Mouse (Mus musculus) cerebellum, postnatal 25 days (tissue): ENCODE measurements around the gene Prkcsh.

Source experiments
- DNase-seq, 2 experiments: peaks; one replicate each; pipeline ENCODE4 v3.0.0; 2021; ENCODE audit warnings: mixed read lengths in 2 of 2

Gene Prkcsh

DNA sequence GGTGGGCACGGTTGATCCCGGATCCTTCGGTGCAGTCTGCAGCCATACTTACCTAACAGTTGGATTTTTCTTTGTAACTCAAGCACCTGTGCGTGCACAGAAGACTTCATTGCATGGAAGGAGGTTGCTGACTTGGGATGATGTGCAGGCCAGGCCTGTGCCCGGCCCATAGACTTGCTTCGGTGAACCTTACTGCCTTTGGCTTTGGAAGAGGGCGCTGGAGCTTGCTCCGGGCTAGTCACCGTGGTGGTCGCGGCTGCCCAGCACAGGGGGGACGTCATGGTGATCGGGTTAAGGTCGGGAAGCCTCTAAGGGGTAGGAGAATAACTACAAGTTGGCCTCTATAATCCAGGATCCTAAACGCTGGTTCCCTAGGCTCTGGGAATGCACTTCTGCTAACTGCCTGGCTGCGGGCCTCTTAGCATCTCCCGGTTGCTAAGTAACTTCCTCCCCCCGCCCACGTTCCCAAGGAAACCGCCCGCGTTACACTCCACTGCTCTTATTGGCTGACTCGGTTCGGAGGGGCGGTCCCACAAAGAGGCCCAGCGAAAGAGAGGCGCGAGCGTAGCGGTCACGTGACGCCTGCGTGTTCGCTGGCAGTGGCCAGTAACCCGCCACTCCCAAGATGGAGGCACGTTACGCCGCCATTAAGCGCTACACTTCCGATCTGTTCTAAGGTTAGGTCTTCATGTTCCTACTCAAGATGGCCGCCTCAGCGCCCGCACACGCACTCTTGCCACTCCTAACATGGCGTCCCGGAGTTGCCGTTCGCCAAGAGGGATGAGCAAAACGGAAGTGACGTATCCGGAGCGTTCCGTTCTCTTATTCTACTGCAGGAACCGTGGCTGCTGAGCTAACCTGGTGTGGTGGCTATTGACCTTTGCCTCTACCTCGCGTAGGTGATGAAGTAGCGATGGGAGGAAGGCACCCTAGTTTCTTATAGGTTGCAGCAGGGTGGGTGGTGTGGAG is at the start of gene Prkcsh, which contains the start of gene Ccdc151:
Prkcsh (plus strand) TSS at position 613 of the 969 bp plus-strand sequence.
Ccdc151 (minus strand) TSS at position 441 of the 969 bp plus-strand sequence.
- peak; percentile 97 to 99 for DNase-seq

DNA sequence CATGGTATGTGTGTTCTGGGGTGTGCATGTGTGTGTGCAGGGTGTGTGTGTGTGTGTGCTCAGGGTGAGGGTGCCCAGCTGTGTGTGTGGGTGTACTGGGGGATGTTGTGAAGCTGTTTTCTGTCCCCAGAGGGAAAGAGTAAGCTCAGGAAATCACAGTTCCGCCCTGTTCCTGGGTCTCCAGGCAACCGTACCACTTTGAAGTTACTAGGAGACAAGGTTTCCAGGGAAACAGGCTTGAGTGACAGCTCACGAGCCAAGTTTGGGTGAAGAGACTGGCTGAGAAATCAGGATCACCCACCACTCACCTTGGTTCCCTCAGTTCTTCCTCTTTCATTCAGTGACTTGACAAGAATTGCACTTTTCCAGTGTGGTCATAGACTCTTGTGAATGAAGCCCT is 49.0 kb upstream of the Prkcsh start:
- DNase-seq, result no peak

DNA sequence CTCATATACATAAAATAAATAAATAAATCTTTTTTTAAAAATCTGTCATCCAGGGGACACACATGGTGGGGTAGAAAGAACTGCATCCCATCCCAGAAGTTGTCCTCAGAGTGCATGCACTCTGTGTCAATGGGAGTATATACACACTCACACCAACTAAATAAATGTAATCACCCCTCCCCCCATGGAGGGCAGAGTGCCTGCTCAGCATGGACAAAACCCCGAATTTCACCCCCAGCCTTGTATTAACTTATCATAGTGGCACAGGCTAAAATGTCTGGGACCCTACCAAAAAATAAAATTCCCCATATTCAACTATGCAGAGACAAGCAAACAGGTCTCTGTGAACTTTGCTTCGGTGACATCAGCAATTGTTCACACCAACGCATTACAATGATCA is 48.0 kb upstream of the Prkcsh start:
- DNase-seq, result no peak

DNA sequence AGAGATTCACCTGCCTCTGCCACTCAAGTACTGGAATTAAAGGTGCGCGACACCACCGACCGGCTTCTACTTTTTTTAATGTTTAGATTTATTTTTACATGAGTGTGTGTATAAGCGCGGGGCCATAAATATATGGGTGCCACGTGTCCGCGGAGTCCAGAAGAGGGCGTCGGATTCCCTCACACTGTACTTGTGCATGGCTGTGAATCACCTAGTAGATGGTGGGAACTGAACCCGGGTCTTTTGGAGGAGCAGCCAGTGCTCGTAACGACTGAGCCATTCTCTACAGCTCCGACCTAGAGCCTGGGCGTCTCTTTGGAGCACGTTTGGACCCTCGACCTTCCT is 47.4 kb upstream of the Prkcsh start:
- DNase-seq, result peak in 1 of 2 experiments; percentile 80

DNA sequence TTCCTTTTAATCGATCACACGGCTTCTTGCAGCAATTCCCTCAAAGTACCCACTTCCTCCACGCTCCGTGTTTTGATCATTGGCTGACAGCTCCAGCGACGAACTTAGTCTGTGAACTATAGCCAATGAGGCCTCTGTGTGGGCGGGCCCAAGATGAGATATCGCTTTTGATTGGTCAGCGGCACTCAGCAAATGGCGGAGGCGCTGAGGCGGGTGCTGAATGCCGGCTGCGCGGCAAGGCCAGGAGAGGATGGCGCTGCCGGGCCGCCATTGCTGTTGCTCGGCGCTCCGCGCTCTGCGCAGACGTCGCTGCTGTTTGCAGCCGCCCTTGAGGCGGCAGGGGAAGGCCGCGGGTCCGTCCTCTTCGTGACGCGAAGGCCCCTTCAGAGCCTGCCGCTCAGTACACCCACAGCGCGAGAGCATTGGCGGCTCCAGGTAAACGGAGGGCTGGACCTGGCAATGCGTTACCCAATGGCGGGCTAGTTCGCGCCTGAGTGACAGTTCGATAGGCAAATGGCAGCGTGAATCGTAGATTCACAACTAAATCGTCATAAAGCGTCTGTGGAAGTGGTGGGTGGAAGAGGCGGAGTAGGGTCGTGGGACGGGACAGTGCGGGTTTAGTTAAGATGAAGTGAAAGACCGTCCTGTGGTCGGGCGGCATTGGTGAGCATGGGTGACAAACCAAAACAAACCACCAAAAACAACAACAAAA is 46.9 kb upstream of the Prkcsh start, which contains the start of gene Swsap1:
Swsap1 (plus strand) TSS at position 186 of the 712 bp plus-strand sequence.
- DNase-seq, result peak; percentile 98 to 100

DNA sequence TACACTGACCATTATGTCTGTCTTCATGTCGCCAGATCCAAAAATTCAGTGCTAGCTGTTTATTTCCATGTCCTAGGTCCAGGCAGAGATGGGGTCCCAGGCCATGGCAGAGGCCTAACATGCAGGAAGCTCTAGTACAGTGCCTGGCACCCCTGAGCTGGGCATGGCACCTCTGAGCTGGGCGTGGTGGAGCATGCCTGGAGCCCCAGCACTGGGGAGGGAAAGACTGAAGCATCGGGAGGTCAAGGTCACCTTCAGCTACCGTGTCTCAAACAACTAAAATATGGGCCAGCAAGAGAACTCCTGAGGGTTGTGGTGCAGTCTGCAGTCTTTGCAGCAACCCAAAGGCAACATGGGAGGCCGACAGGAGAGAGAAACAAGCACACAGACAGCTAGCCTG is 44.2 kb upstream of the Prkcsh start:
- no peak for DNase-seq

DNA sequence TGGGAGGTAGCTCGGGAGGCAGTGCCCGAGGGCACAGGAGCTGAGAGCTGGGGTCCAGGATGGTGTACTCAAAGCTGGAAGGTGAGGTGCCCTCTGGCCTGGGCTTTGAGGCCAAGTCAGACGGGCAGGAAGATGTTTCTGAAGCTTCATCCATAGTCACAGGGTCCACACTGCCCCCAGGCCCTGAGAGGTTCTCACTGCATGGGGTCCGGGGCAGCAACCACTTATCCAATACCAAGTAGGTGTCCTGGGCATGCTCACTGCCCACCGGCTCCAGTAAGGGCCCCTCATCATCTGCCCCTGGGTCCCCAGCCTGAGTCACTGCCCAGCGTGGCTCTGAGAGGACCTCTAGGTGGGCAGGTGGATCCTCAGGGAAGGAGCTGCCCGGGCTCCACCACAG is 43.4 kb upstream of the Prkcsh start:
- DNase-seq, result no peak

DNA sequence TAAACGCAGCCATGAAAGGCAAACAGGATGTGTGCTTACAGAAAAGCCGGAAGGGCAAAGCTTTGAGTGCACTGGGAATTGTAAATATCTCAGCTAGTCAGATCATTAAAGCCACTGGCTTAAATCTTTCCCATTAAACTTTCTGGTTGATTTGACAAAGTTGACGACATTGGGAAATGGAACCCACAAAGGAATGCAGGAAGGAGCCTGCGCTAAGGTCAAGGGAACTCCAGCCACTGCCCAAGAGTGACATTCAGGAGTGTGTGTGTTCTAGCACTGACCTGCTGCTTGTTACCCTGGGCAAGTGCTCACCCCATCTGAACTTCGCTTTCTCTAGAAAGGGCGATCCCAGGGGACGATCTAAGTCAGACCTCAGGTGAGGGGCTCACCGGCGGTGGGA is 42.5 kb upstream of the Prkcsh start:
- DNase-seq, result no peak

DNA sequence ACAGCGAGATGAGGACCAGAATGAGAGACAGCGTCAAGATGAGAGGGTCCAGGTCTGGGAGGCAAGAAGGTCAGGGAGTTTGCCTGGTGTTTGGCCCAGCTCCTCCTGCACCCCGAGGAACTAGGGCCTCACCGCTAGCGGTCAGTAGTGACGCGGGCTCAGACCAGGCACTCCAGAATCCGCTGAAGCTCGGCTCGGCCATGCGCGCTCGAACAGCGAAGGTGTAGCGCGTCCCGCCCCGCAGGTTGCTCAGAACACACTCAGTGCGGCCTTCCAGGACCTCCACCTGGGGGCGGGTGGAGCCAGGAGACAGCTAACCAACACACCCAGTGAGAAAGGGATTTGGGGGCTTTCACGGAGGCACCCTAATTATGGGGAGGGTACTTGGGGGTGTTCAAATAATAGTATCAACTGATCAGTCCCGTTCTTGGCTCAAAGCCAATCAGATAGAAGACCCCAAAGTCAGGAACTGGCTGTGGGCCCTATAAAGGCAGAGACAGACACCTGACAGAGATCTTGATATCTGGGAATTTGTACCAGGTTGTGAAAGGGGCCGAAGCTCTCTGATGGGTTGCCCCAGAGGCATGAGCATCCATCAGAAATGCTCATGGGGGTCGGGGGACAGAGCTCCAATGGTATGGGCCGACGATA is 41.9 kb upstream of the Prkcsh start:
- peak; percentile 46 to 62 for DNase-seq

DNA sequence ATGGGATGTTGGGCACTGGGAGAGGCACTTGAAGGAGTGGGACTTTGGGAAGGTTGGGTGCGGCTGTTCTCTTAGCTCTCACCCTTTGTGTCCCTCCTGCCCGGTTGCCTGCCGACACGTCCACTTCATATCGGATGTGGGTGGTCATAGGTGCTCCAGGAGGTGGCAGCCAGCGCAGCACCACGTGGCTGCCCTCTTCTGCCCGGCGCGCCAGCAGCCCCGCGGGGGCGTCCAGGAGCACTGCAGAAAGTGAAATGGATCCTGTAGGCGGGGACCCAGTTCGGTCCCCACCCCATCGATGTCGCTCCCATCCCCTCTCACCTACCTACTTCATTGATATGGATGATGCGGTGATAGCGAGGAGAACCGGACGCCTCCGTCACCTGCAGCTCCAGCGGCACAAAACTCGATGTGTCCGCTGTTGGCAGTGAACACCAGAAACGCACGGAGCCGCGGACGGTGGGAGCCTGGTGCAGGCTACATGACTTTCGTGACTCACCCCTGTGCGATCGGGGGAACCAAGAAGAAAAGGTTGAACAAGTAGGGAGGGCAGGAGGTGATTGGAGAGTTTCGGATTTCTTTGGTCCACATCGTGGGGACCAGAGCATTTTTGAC is 41.1 kb upstream of the Prkcsh start:
- peak in 1 of 2 experiments; percentile 45 for DNase-seq

DNA sequence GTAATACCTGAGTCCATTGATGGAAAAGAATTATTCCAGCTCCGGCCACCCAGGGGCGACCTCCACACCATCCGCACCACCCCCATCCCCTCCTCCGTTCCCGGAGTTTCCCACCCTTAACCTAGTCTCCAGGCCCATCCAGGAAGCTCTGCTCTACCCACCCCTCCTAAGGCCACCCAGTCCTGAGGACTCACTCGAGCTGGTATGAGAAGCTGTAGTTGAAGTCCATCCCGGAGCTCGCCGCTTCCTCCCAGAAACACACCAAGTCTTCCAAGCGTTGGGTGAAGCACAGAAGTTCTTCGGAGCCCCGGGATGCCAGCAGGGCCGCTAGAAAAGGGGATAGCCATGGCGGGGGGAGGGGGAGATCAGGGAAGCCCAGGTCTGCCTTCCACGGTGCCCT is 40.6 kb upstream of the Prkcsh start:
- peak; percentile 41 to 44 for DNase-seq

DNA sequence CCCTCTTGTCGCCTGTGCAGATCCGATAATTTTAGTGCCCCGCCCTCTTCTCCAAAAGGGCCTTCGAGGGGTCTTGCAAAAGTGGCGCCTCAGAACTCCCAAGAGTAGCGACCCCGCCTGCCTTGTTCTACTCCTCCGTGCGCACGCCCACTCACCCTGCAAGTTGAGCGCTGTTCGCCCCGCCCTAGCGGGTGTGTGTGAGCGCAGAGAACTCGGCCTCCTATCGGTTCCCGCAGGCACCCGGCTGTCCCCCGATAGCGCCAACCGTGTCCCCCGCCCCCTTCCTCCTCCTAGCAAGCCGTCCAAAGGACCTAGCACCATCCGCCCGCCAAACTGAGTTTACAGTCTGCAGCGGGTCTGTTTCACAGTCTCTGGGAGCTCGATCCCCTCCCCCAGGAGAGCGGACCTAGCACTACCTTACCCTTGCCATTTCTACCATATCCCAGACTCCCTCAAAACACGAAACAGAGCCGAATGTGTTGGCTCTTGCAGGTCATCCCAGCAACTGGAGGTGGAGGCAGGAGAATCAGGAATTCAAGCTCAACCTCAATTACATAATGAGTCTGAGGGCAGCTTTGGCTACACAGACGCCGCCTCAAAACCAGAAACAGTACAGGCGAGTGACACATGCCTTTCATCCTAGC is 40.1 kb upstream of the Prkcsh start:
- DNase-seq, result peak; percentile 66 to 75

DNA sequence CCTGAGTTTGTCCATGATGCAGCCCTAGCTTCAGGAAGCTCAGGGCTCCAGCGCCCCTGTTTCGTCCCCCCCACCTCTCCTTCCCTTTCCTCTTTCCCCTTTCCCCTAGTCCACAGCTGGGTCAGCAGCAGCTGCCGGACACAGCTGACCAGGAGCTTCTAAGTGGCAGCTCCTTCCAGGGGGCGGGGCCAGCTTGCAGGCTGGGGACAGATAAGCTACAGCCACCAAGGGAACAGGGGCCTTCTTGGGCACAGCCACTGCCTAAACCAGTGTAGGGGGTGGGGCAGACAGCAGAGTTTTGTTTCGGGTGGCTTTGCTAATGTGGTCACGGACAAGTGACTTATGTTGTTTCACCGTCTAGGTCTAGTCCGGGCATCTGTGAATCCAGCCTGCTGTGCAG is 39.2 kb upstream of the Prkcsh start, which contains the start of gene Epor:
Epor (minus strand) TSS at position 90 of the 400 bp plus-strand sequence.
- DNase-seq, result peak in 1 of 2 experiments; percentile 49

DNA sequence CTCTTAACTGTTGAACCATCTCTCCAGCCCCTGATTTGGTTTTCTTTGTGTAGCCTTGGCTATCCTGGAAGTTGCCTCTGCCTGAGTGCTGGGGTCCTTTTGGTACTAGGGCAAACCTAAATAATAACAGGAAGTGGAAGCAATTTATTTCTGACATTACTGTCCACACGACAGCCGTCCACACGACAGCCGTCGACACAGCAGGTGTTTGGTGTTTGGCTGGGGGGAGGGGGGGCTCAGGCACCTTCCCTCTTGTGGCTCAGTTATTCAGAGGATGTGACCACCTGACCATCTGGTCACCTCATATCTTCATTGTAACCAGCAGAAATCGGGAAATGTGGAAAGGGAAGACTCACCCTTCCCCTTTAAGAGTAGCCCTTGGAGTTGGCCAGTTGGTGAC is 33.7 kb upstream of the Prkcsh start:
- no peak for DNase-seq

DNA sequence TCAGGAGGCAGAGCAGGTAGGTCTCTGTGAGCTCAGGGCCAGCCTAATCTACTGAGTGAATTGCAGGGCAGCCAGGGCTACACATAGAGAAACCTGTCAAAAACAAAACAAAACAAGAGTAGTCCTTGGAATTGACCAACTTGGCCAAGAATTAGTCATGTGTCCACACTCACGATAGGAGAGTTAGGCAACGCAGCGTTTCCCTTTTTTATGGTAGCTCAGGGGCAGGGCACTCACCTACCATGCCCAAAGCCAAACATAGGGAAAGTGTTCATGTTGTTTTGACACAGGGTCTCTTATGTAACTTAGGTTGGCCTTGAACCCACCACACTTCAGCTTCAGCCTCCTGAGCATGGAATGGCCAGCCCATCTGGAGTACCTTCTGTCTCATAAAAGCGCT is 33.3 kb upstream of the Prkcsh start:
- DNase-seq, result no peak

DNA sequence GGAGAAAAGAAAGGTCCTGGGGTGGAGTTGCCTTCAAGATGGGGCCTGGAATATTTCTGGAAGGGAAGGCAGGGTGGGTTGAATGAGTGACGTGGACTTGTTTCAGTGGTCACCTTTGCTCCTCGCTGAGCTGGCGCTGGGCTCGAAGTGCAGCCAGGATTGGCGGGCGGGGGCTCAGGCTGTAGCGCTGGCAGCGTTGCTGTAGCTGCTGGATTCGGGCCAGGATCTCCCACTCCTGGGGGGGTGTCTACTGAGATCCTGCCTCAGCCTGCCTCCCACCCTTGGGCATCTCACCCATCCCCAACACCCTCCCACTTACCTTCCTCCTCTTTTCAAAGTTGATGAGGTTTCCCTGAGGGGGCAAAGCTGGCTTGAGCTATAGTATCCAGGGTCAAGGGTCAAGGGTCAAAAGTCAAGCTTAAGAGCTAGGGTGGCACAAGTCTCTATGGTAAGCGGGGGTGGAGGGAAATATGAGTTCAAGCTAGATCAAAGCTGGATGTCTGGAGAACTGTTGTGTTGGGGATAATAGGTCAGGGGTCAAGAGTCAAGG is 25.9 kb upstream of the Prkcsh start:
- DNase-seq, result no peak

DNA sequence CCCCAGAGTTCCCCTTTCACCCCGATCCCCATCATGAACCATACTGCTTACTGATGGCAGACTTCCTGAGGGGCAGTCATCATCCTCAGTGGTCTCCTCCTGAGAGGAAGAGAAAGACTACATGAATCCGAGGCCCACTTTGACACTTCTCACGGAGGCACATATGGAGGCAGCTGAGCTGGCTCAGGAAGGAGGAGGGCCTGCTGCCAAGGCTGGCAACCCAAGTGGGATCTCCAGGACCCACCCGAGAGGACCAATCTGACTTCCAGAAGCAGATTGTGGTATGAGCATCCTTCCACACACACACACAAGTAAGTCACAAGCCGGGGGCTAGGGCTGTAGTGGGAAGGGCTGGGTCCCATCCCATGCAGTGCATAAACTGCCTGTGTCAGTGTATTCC is 25.3 kb upstream of the Prkcsh start:
- DNase-seq, result peak; percentile 64 to 70

DNA sequence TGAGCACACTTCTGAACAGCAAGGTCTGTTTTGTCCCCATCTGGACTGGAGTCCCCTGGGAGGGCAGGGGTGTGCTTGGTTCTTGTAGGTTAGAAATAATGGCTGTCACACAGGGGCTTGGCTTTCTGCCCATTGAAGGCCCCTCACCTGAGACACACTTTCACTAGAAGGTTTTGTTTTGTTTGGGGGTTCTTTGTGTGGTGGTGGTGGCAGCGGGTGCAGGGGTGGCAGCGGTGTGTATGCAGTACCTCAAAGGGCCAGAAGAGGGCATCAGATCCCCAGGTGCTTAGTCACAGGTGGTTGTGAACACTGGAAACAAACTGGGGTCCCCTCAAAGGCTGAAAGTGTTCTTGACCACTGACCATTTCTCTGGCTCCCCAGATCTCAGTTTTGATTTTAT is 24.6 kb upstream of the Prkcsh start:
- peak; percentile 69 to 81 for DNase-seq

DNA sequence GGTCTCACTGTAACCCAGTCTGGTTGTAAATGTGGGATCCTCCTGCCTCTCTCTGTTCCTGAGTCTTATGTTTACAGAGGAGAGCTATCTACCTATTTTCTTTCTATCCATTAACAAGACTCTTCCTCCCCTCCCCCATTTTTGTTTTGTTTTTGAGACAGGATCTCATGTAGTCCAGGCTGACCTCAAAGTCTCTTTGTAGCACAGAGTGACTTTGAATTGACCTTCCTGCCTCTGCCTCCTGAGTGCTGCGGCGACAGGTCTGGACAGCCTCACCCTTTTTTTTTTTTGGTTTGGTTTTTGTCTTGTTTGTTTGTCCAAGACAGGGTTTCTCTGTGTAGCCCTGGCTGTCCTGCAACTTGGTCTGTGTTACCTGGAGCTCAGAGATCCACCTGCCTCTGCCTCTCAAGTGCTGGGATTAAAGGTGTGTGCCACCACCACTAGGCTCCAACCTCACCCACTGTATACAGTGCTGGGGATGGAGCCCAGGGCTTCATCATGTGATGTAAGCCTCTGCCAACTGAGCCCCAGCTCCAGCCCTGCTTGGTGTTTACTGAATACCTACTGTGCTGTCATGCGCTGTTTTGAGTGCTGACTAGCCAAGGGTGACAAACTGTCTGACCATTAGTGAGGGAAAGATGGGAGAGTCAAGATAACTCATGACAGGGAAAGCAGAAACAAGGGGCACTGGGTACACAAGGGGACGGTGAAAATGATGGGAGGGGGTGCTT is 24.0 kb upstream of the Prkcsh start:
- no peak for DNase-seq

DNA sequence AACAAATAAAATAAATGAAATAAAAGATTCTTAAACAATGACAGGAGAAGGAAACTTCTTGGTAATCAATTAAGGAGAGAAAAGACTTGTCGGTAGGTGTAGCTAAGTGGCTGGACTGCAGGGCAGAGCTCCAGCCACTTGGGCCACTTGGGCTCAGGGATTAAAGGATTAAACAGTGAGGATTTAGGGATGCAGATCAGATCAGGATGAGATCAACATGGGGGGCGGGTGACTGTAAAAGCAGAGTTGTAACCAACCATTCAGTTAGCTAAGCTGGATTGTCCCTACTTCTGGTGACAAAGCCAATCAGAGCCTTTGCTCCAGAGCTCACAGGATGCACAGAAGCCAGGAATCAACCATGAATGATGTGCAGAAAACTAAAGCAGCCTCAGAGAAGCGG is 18.7 kb upstream of the Prkcsh start:
- no peak for DNase-seq
